Mouse (Mus musculus) retina, embryonic 14.5 days (tissue): ENCODE data around the gene Trrap.
A peak's percentile ranks its signal among the peaks of the same experiment; 100 is the strongest.

Experiments used
- DNase-seq: peaks from one replicate; pipeline ENCODE4 v3.0.0-alpha.2; 2015; ENCODE audit warnings: low spot score

Gene Trrap

GRCm38 (mm10) chr5:144780654-144781053 is 13.1 kb downstream of the Trrap start:
- no peak for DNase-seq

- DNase-seq, result no peak
Observed at GRCm38 (mm10) chr5:144786464-144786863, 18.9 kb downstream of the Trrap start.

GRCm38 (mm10) chr5:144793374-144793773 is 25.8 kb downstream of the Trrap start:
- DNase-seq, result no peak

- DNase-seq, result peak; percentile 59
Observed at GRCm38 (mm10) chr5:144794687-144795086, 27.2 kb downstream of the Trrap start.

GRCm38 (mm10) chr5:144797116-144797515 is 29.6 kb downstream of the Trrap start:
- DNase-seq, result no peak

- DNase-seq, result no peak
Observed at GRCm38 (mm10) chr5:144803066-144803465, 35.5 kb downstream of the Trrap start.

GRCm38 (mm10) chr5:144804181-144804580 is 36.6 kb downstream of the Trrap start:
- DNase-seq, result no peak

GRCm38 (mm10) chr5:144806931-144807330 is 39.4 kb downstream of the Trrap start:
- no peak for DNase-seq

- no peak for DNase-seq
Observed at GRCm38 (mm10) chr5:144828365-144829102, 61.0 kb downstream of the Trrap start.

GRCm38 (mm10) chr5:144829631-144830030 is 62.1 kb downstream of the Trrap start:
- no peak for DNase-seq

GRCm38 (mm10) chr5:144831840-144832469 is 64.4 kb downstream of the Trrap start:
- no peak for DNase-seq

GRCm38 (mm10) chr5:144836100-144836499 is 68.6 kb downstream of the Trrap start:
- DNase-seq, result peak; percentile 52

- DNase-seq, result no peak
Observed at GRCm38 (mm10) chr5:144845352-144845751, 77.8 kb downstream of the Trrap start.

GRCm38 (mm10) chr5:144848735-144849134 is 81.2 kb downstream of the Trrap start:
- DNase-seq, result no peak

- DNase-seq, result no peak
Observed at GRCm38 (mm10) chr5:144849932-144850331, 82.4 kb downstream of the Trrap start.

- no peak for DNase-seq
Observed at GRCm38 (mm10) chr5:144851820-144852219, 84.3 kb downstream of the Trrap start.

GRCm38 (mm10) chr5:144853931-144854330 is 86.4 kb downstream of the Trrap start:
- no peak for DNase-seq

GRCm38 (mm10) chr5:144855936-144856335 is 88.4 kb downstream of the Trrap start:
- no peak for DNase-seq

- no peak for DNase-seq
Observed at GRCm38 (mm10) chr5:144858527-144858926, 91.0 kb downstream of the Trrap start.

GRCm38 (mm10) chr5:144859284-144859683 is 91.8 kb downstream of the Trrap start:
- no peak for DNase-seq

- DNase-seq, result no peak
Observed at GRCm38 (mm10) chr5:144860913-144861312, 93.4 kb downstream of the Trrap start.

GRCm38 (mm10) chr5:144866923-144867322 is 99.4 kb downstream of the Trrap start:
- DNase-seq, result peak; percentile 68

GRCm38 (mm10) chr5:144869466-144869865 is 101.9 kb downstream of the Trrap start:
- DNase-seq, result no peak

GRCm38 (mm10) chr5:144870782-144871181 is 103.2 kb downstream of the Trrap start:
- no peak for DNase-seq
